Mouse (Mus musculus) heart, postnatal 0 days (tissue): ENCODE data around the gene Neu1. TPM values are rescaled to one million over a fixed set of nuclear protein-coding genes. Genes with fewer than 3 reads are reported as not detected.

ENCODE experiments used
- ATAC-seq: fragments of 200-750 bp; cut with Nextera tagmentation; 2 replicates; pipeline ENCODE4 v1.8.0; 2017; ENCODE audit warnings: low read depth, moderate number of reproducible peaks, moderate library complexity; ENCODE audit not compliant: insufficient read depth
- DNase-seq: peaks from one replicate; pipeline ENCODE4 v3.0.0-alpha.2; 2016; ENCODE audit warnings: low spot score
- H3K27ac ChIP-seq: fragments of 300-500 bp; sonication (generic); 2 replicates; pipeline ENCODE4 v1.5.1; 2014; ENCODE audit warnings: low read depth, mild to moderate bottlenecking
- H3K27me3 ChIP-seq: fragments of 300-500 bp; sonication (generic); 2 replicates; pipeline ENCODE4 v1.6.1; 2014; ENCODE audit warnings: low read length, mixed read lengths; ENCODE audit not compliant: control insufficient read depth, insufficient read depth
- H3K36me3 ChIP-seq: fragments of 300-500 bp; sonication (generic); replicated peaks from 2 replicates; pipeline ENCODE4 v1.6.1; 2014; ENCODE audit warnings: low read length, mixed read lengths; ENCODE audit not compliant: control insufficient read depth, insufficient read depth
- H3K4me1 ChIP-seq: fragments of 300-500 bp; sonication (generic); 2 replicates; pipeline ENCODE4 v1.6.1; 2014; ENCODE audit warnings: antibody characterized with exemption; ENCODE audit not compliant: control insufficient read depth, insufficient read depth
- H3K4me2 ChIP-seq: fragments of 300-500 bp; sonication (generic); 2 replicates; pipeline ENCODE4 v1.6.1; 2014; ENCODE audit warnings: low read depth, mild to moderate bottlenecking, low read length, moderate library complexity
- H3K4me3 ChIP-seq: fragments of 300-500 bp; sonication (generic); 2 replicates; pipeline ENCODE4 v1.5.1; 2014; ENCODE audit warnings: low read depth, low read length
- H3K9ac ChIP-seq: fragments of 300-500 bp; sonication (generic); replicated peaks from 2 replicates; pipeline ENCODE4 v1.6.1; 2014; ENCODE audit warnings: low read depth, low read length, mixed read lengths
- H3K9me3 ChIP-seq: fragments of 300-500 bp; sonication (generic); replicated peaks from 2 replicates; pipeline ENCODE4 v1.6.1; 2016; ENCODE audit warnings: low read length; ENCODE audit not compliant: control insufficient read depth
- CTCF ChIP-seq: IDR thresholded peaks from 2 replicates; pipeline ENCODE4 v1.5.1; 2016; ENCODE audit warnings: antibody characterized with exemption, control low read depth, low read depth
- EP300 ChIP-seq: IDR thresholded peaks from 2 replicates; pipeline ENCODE4 v1.6.1; 2016; ENCODE audit warnings: antibody characterized with exemption, low read depth
- WGBS: fragments of 180-500 bp; shearing (Covaris S2); extraction: QIAGEN DNeasy Blood & Tissue Kit; methylation state at CpG from one replicate; pipeline ENCODE4 v1.1.7; 2014; 5-methylcytosine and 5-hydroxymethylcytosine counted together
- polyA plus RNA-seq: library from polyadenylated mRNA; unstranded; fragments of >200 nt; fragmentation: Nextera tagmentation; extraction: Ambion mirVana; gene quantifications from 2 replicates; pipeline ENCODE4 v1.2.1, GENCODE M21; 2015
- total RNA-seq: library from RNA; depleted of rRNA; stranded (reverse); fragments of >200 nt; gene quantifications from 2 replicates; pipeline ENCODE4 v1.2.3, GENCODE M21; 2014; ENCODE audit warnings: low replicate concordance

The Neu1 gene
- total and polyA plus RNA-seq, 2 experiments from 2014 or later, result 19.5 to 79.2 TPM

- 79% methylated on average over 3 of the region's 3 CpGs for WGBS
- no peak for DNase-seq
- Histone ChIP-seq H3K9ac (no peak overlapping the region), H3K4me1 (0 out of 2 replicates have a peak, but pooled peaks cover 7% of the 10 kb centered on the region), H3K4me2 (no peak overlapping the region), H3K27ac (no peak overlapping the region), H3K9me3 (no peaks in the 10 kb centered on the region), H3K4me3 (no peak overlapping the region), H3K36me3 (no peaks in the 10 kb centered on the region), H3K27me3 (no peaks in the 10 kb centered on the region)
- ATAC-seq, result no peak
- TF ChIP-seq EP300 (no peak), CTCF (no peak)
Measured at GRCm38 (mm10) chr17:34975581-34976492, 44.8 kb downstream of the Neu1 start.

- Histone ChIP-seq H3K27ac (no peak overlapping the region), H3K9ac (no peak overlapping the region), H3K27me3 (no peaks in the 10 kb centered on the region), H3K4me1 (0 out of 2 replicates have a peak, but pooled peaks cover 12% of the 10 kb centered on the region), H3K9me3 (no peaks in the 10 kb centered on the region), H3K4me2 (no peak overlapping the region), H3K4me3 (no peak overlapping the region), H3K36me3 (no peaks in the 10 kb centered on the region)
- TF ChIP-seq CTCF, result no peak
- TF ChIP-seq EP300, result no peak
- ATAC-seq (no peak), DNase-seq (no peak)
- WGBS, result 91% methylated on average over 20 of the region's 20 CpGs
Measured at GRCm38 (mm10) chr17:34977000-34977399, 45.9 kb downstream of the Neu1 start.

DNA sequence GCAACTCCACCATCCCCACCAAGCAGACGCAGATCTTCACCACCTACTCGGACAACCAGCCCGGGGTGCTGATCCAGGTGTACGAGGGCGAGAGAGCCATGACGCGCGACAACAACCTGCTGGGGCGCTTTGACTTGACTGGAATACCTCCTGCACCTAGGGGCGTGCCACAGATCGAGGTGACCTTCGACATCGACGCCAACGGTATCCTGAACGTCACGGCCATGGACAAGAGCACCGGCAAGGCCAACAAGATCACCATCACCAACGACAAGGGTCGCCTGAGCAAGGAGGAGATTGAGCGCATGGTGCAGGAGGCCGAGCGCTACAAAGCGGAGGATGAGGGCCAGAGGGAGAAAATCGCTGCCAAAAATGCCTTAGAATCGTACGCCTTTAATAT, 47.2 kb downstream of the Neu1 start:
- Histone ChIP-seq H3K4me1 (peaks cover 13% of the 10 kb centered on the region), H3K9me3 (no peaks in the 10 kb centered on the region), H3K4me3 (no peak overlapping the region), H3K27me3 (no peaks in the 10 kb centered on the region), H3K27ac (no peak overlapping the region), H3K9ac (no peak overlapping the region), H3K36me3 (no peaks in the 10 kb centered on the region), H3K4me2 (no peak overlapping the region)
- TF ChIP-seq EP300 (no peak), CTCF (no peak)
- no peak for ATAC-seq
- no peak for DNase-seq
- 82% methylated on average over 27 of the region's 27 CpGs for WGBS

DNA sequence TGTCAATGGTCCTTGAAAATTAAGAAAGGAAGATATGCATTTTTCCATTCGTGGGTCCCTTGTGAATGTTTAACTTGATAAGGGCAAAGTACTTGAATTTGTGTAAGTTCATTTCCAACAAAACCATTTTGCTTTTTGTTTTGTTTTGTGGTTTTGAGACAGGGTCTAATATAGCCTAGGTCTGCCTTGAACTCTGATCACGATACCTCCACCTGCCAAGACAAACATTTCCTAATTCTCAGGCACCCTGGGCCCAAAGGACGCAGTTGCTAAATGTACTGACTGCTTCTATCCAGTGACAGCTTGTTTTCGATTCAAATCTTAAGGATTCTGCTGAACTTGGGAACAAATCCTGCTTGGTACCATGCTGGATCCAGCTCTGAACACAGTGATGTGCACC, 48.6 kb downstream of the Neu1 start:
- 89% methylated on average over 4 of the region's 4 CpGs for WGBS
- DNase-seq (no peak), ATAC-seq (no peak)

DNA sequence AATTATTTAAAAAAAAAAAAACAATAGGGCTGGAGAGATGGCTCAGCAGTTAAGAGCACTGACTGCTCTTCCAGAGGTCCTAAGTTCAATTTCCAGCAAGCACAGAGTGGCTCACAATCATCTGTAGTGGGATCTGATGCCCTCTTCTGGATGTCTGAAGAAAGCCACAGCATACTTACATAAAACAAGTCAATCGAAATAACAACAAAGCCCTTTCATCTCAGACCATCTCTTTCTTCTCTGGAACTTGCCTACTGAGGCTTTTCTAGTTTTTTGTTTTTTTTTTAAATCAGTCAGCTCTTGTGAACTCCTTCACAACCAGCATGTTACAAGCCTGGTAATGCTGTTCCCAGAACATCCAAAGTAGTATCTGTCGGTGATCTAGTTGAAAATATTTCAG, 49.6 kb downstream of the Neu1 start:
- TF ChIP-seq CTCF (peak; percentile 63), EP300 (no peak)
- Histone ChIP-seq H3K27ac (peak overlapping the region; percentile 93), H3K4me3 (peak overlapping the region; percentile 85), H3K4me1 (peaks cover 13% of the 10 kb centered on the region), H3K27me3 (no peaks in the 10 kb centered on the region), H3K9ac (peak overlapping the region; percentile 73; the same call in 1 of the 2 replicates), H3K9me3 (no peaks in the 10 kb centered on the region), H3K36me3 (peaks cover 8% of the 10 kb centered on the region), H3K4me2 (peak overlapping the region; percentile 96)
- 10% methylated on average over 2 of the region's 2 CpGs for WGBS
- ATAC-seq (no peak), DNase-seq (peak; percentile 76)

More for the DNA sequence above, 48.6 kb downstream of the Neu1 start:
- H3K4me1 ChIP-seq, result peaks cover 13% of the 10 kb centered on the region
- no peaks in the 10 kb centered on the region for H3K27me3 ChIP-seq
- H3K36me3 ChIP-seq, result no peaks in the 10 kb centered on the region
- no peak overlapping the region for H3K4me2 ChIP-seq
- no peak overlapping the region for H3K27ac ChIP-seq
- TF ChIP-seq CTCF (no peak), EP300 (no peak)
- no peaks in the 10 kb centered on the region for H3K9me3 ChIP-seq
- H3K4me3 ChIP-seq, result no peak overlapping the region
- no peak overlapping the region for H3K9ac ChIP-seq
